Mouse (Mus musculus) heart, embryonic 16.5 days (tissue): Measurements from ENCODE around the gene Zdhhc18. TPM values are rescaled to one million over a fixed set of nuclear protein-coding genes. Genes with fewer than 3 reads are reported as not detected.

Experiments used
- ATAC-seq: fragments of 200-750 bp; cut with Nextera tagmentation; replicated peaks from 2 replicates; pipeline ENCODE4 v1.8.0; 2017; ENCODE audit warnings: moderate number of reproducible peaks; ENCODE audit not compliant: insufficient read depth, low FRiP score; ENCODE audit errors: extremely low read depth
- H3K27ac ChIP-seq: fragments of 300-500 bp; sonication (generic); 2 replicates; pipeline ENCODE4 v1.5.1; 2014; ENCODE audit warnings: mild to moderate bottlenecking, low read length, control low read depth, moderate library complexity
- H3K27me3 ChIP-seq: fragments of 300-500 bp; sonication (generic); 2 replicates; pipeline ENCODE4 v1.6.1; 2014; ENCODE audit warnings: low read length, mixed read lengths; ENCODE audit not compliant: control insufficient read depth, insufficient read depth
- H3K36me3 ChIP-seq: fragments of 300-500 bp; sonication (generic); 2 replicates; pipeline ENCODE4 v1.6.1; 2014; ENCODE audit not compliant: control insufficient read depth, insufficient read depth
- H3K4me1 ChIP-seq: fragments of 300-500 bp; sonication (generic); 2 replicates; pipeline ENCODE4 v1.6.1; 2014; ENCODE audit warnings: low read length, mixed read lengths; ENCODE audit not compliant: control insufficient read depth, insufficient read depth
- H3K4me2 ChIP-seq: fragments of 300-500 bp; sonication (generic); 2 replicates; pipeline ENCODE4 v1.6.1; 2014; ENCODE audit warnings: low read depth, mild to moderate bottlenecking, control low read depth, low read length
- H3K4me3 ChIP-seq: fragments of 300-500 bp; sonication (generic); 2 replicates; pipeline ENCODE4 v1.5.1; 2014; ENCODE audit warnings: mild to moderate bottlenecking, control low read depth, low read length
- H3K9ac ChIP-seq: fragments of 300-500 bp; sonication (generic); 2 replicates; pipeline ENCODE4 v1.6.1; 2014; ENCODE audit warnings: low read length, control low read depth
- H3K9me3 ChIP-seq: fragments of 300-500 bp; sonication (generic); replicated peaks from 2 replicates; pipeline ENCODE4 v1.6.1; 2016; ENCODE audit warnings: low read length; ENCODE audit not compliant: control insufficient read depth
- WGBS: fragments of 180-500 bp; shearing (Covaris S2); extraction: QIAGEN DNeasy Blood & Tissue Kit; methylation state at CpG from one replicate; pipeline ENCODE4 v1.1.7; 2014; 5-methylcytosine and 5-hydroxymethylcytosine counted together
- polyA plus RNA-seq: library from polyadenylated mRNA; unstranded; fragments of >200 nt; fragmentation: Nextera tagmentation; extraction: Ambion mirVana; gene quantifications from 2 replicates; pipeline ENCODE4 v1.2.1, GENCODE M21; 2015

Zdhhc18 gene
- polyA plus RNA-seq, 1 experiment from 2014 or later, result 2.2 TPM

GRCm38 (mm10) chr4:133645195-133645594, 4.8 kb downstream of the Zdhhc18 start:
- 82% methylated on average over 3 of the region's 3 CpGs for WGBS
- H3K36me3 ChIP-seq, result no peaks in the 10 kb centered on the region
- no peak overlapping the region for H3K27ac ChIP-seq
- H3K4me2 ChIP-seq, result no peak overlapping the region
- H3K4me1 ChIP-seq, result peaks cover 3% of the 10 kb centered on the region; the same call in 1 of the 2 replicates
- no peak overlapping the region for H3K4me3 ChIP-seq
- no peaks in the 10 kb centered on the region for H3K27me3 ChIP-seq
- ATAC-seq, result no peak
- peaks cover 15% of the 10 kb centered on the region for H3K9me3 ChIP-seq
- H3K9ac ChIP-seq, result no peak overlapping the region

GRCm38 (mm10) chr4:133634043-133634410, 15.9 kb downstream of the Zdhhc18 start:
- H3K4me1 ChIP-seq, result peaks cover 24% of the 10 kb centered on the region
- H3K9ac ChIP-seq, result no peak overlapping the region
- H3K27me3 ChIP-seq, result no peaks in the 10 kb centered on the region
- no peaks in the 10 kb centered on the region for H3K9me3 ChIP-seq
- H3K27ac ChIP-seq, result no peak overlapping the region
- no peak overlapping the region for H3K4me2 ChIP-seq
- no peaks in the 10 kb centered on the region for H3K36me3 ChIP-seq
- H3K4me3 ChIP-seq, result no peak overlapping the region
- 74% methylated on average over 5 of the region's 5 CpGs for WGBS
- ATAC-seq, result no peak

GRCm38 (mm10) chr4:133633332-133634042, 16.5 kb downstream of the Zdhhc18 start:
- 13% methylated on average over 26 of the region's 47 CpGs for WGBS
- Histone ChIP-seq H3K4me3 (peak overlapping the region; percentile 83), H3K9ac (peak overlapping the region; percentile 89), H3K27ac (peak overlapping the region; percentile 62), H3K4me1 (peaks cover 24% of the 10 kb centered on the region), H3K27me3 (no peaks in the 10 kb centered on the region), H3K9me3 (no peaks in the 10 kb centered on the region), H3K4me2 (peak overlapping the region; percentile 95), H3K36me3 (no peaks in the 10 kb centered on the region)
- peak; percentile 81 for ATAC-seq

- no peaks in the 10 kb centered on the region for H3K27me3 ChIP-seq
- peak overlapping the region; percentile 83 for H3K4me3 ChIP-seq
- H3K27ac ChIP-seq, result peak overlapping the region; percentile 62
- peak overlapping the region; percentile 95 for H3K4me2 ChIP-seq
- H3K4me1 ChIP-seq, result peaks cover 24% of the 10 kb centered on the region
- peak overlapping the region; percentile 89 for H3K9ac ChIP-seq
- 3% methylated on average over 59 of the region's 69 CpGs for WGBS
- ATAC-seq, result peak; percentile 73
- H3K9me3 ChIP-seq, result no peaks in the 10 kb centered on the region
- H3K36me3 ChIP-seq, result no peaks in the 10 kb centered on the region
Observed at GRCm38 (mm10) chr4:133632483-133633327, 17.2 kb downstream of the Zdhhc18 start.

GRCm38 (mm10) chr4:133631769-133632411, 18.1 kb downstream of the Zdhhc18 start:
- Histone ChIP-seq H3K9ac (peak overlapping the region; percentile 89), H3K4me3 (peak overlapping the region; percentile 83), H3K36me3 (no peaks in the 10 kb centered on the region), H3K9me3 (no peaks in the 10 kb centered on the region), H3K27ac (no peak overlapping the region; the same call in 1 of the 2 replicates), H3K4me1 (peaks cover 24% of the 10 kb centered on the region), H3K4me2 (peak overlapping the region; percentile 95), H3K27me3 (no peaks in the 10 kb centered on the region)
- ATAC-seq, result no peak
- 43% methylated on average over 9 of the region's 9 CpGs for WGBS

- H3K4me2 ChIP-seq, result peak overlapping the region; percentile 95
- ATAC-seq, result no peak
- peak overlapping the region; percentile 13; the same call in 1 of the 2 replicates for H3K4me3 ChIP-seq
Observed at GRCm38 (mm10) chr4:133631071-133631768, 18.7 kb downstream of the Zdhhc18 start.

GRCm38 (mm10) chr4:133630326-133630920, 19.5 kb downstream of the Zdhhc18 start:
- no peak overlapping the region for H3K4me2 ChIP-seq

More at GRCm38 (mm10) chr4:133631071-133631768, 18.7 kb downstream of the Zdhhc18 start:
- Histone ChIP-seq H3K36me3 (no peaks in the 10 kb centered on the region), H3K27ac (no peak overlapping the region), H3K4me1 (peaks cover 26% of the 10 kb centered on the region), H3K9me3 (no peaks in the 10 kb centered on the region), H3K9ac (peak overlapping the region; percentile 11; the same call in 1 of the 2 replicates), H3K27me3 (no peaks in the 10 kb centered on the region)
- WGBS, result 73% methylated on average over 14 of the region's 14 CpGs

GRCm38 (mm10) chr4:133629191-133629590, 20.8 kb downstream of the Zdhhc18 start:
- WGBS, result 69% methylated on average over 7 of the region's 7 CpGs
- H3K27me3 ChIP-seq, result no peaks in the 10 kb centered on the region

More at GRCm38 (mm10) chr4:133630326-133630920, 19.5 kb downstream of the Zdhhc18 start:
- ATAC-seq, result no peak
- 82% methylated on average over 8 of the region's 8 CpGs for WGBS
- H3K4me1 ChIP-seq, result peaks cover 26% of the 10 kb centered on the region
- H3K36me3 ChIP-seq, result no peaks in the 10 kb centered on the region
- no peaks in the 10 kb centered on the region for H3K9me3 ChIP-seq
- H3K4me3 ChIP-seq, result no peak overlapping the region
- H3K9ac ChIP-seq, result no peak overlapping the region
- H3K27me3 ChIP-seq, result no peaks in the 10 kb centered on the region
- no peak overlapping the region for H3K27ac ChIP-seq

More at GRCm38 (mm10) chr4:133629191-133629590, 20.8 kb downstream of the Zdhhc18 start:
- Histone ChIP-seq H3K9me3 (no peaks in the 10 kb centered on the region), H3K9ac (no peak overlapping the region), H3K27ac (no peak overlapping the region), H3K4me1 (peaks cover 26% of the 10 kb centered on the region), H3K4me3 (no peak overlapping the region), H3K36me3 (peaks cover 3% of the 10 kb centered on the region; the same call in 1 of the 2 replicates), H3K4me2 (no peak overlapping the region)
- no peak for ATAC-seq
